Mouse (Mus musculus) WW6 (cell line): ENCODE results near the gene Cd47.
"Not testable (repeated sequence)": the region's sequence is repeated elsewhere in the genome, so short reads cannot be mapped to it uniquely, and the experiment has no call there.

Experiments used
- DNase-seq: peaks from one replicate; pipeline ENCODE4 v3.0.0-alpha.2; 2013; ENCODE audit warnings: low read depth, low spot score

Gene Cd47

DNA sequence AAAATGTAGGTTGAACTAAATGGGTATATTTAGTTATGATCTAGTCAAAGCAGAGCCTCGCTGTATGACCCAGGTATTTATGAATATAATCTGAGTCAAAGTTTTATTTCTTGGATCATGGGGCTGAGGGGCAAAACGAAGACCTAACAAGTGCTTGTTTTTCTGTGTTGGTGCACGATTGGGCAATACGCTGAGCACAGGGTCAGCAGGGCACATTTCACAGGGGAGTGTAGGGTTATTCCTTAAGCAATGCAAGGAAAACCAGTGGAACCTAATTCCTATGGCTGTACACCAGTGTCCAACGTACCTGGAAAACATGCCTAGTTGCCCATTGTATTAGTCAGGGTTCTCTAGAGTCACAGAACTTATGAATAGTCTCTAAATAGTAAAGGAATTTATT is 12.6 kb upstream of the Cd47 start:
- DNase-seq = no peak

DNA sequence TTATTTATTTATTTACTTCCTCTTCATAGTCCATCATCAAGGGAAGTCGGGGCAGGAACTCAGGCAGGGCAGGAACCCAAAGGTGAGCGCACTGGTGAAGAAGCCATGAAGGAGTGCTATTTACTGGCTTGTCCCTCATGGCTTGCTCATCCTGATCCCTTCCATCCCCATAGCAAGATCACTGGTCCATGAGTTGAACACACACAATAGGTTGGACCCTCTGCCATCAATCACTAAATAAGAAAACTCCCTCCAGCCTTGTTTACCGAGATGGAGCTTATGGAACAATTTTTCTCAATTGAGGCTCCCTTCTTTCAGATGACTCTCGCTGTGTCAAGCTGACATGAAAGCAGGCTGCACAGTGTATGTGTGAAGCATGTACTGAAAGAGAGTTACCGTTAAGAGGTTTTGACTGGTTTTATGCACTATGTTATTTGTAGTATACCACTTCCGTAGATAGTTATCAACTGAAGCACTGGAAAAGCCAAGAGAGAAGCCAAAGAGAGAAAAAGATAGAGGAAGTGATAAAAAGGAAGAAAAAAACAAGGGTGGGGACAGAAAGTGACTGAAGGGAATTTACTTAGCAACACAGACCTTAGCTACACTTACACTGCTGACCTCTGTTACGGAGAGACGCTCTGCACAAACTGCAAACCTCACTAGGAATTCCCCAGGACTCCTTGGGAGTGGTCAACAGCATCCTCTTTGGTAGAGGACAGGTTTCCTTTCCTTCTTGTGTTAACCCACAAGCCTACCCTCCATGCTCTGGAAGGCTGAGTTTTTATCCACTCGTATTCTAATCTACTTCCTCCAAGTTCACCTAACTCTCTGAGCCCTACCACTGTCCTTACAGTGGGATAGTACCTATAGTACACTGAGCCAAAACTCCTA is 9.5 kb upstream of the Cd47 start:
- no peak for DNase-seq

DNA sequence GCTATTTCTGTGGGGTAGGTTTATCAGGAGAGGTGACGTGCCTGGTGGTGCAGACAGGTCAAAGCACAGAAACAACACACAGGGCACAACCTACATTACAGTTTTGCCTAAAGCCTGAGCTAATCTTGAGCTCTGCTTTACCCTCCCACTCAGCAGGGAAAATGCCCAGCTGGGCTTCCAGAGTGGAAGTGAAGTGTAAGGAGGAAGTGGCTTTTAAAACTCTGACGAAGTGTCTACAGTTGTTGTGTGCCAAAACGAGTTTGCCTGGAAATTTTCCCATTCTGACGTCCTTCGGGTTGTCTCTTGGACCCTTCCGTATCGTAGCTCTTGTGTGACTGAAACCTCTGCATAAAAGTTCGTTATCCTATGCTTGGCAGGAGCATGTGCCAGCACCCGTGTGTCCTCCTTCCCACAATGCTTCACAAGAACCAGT is 7.9 kb upstream of the Cd47 start:
- no peak for DNase-seq

DNA sequence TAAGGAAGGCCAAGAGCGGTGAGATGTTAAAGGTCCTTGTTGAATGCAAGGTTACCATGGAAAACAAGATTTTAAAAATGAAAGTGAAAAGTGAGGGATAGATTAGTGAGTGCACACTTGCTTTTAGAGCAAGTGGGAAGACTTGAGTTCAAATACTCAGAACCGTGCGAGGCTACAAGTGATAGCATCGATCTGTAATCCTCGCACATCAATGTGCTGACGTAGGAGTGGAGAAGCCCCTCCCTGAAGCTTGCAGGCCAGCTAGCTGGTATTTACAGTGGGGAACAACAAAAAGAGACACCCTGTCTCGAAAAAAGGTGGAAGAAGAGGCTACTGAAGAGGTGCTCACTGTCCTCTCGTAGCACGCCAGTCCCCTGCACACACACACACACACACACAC is 6.7 kb upstream of the Cd47 start:
- no peak for DNase-seq

DNA sequence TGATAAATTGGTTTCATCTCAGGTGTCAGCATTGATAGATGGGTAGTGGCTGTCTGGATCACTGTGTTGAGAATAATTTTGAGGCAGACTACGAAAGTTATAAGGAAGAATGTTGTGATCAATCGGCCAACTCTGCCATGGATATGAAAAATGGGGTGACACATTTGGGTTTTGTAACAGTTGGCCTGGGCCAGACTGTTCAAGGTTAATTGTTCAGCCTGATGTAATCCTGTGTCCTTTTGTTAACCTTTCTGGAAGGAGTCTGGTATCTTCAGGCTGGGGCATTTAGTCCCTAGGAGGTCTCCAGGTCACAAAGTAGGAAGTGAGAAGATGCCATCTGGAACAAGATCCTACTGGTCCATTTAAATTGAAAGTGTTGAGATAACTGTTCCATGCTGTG is 4.1 kb upstream of the Cd47 start:
- no peak for DNase-seq

DNA sequence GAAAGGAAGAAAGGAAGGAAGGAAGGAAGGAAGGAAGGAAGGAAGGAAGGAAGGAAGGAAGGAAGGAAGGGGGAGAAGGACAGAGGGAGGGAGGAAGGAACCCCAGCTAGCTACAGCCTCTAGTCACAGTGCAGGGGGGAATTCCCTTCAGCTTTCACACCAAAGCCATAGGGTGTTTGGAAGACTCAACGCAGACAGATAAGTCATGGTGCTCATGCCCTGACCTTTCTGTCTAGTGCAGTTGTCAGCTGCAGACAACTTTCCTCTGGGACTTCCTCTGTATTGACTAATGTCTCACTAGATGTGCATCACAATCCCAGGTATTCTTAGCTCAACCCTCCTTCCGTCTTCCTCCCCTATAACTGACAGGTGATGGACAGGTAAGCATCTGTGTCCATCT is 3.4 kb upstream of the Cd47 start:
- DNase-seq = no peak

DNA sequence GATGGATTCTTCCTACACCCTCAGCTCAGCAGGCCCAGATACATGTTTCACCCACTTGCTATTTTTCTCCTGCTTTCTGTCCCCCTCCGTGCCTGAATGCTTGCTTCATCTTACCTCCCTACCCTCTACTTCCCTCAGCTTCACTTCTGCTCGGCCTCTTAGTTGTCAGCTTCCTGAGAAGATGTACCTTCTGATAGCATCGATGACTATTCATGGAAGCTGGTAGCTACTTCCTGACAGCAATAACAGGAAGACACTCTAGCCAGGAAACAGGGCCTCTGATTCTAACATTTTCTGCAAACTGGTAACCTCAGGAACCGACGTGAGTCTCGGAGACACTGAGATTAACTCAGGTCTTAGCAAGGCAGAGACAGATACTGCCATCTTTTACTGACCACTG is 1.5 kb upstream of the Cd47 start:
- DNase-seq = no peak

DNA sequence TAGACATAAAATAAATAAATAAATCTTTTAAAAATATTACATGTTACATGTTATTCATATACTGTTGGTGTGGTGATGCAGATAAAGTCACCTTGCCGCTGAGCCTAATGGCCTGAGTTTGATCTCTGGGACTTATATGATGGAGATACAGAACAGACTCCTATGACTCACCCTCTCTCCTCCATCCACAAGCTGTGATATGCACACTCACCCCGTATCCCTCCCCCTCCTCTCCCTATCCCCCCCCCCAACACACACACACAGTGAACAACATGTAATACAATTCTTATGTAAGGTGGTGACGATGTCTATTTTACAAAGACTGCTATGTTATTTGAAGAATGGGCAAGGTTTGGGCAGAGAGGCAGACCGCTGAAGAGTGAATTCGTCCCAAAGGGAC is 663 bp downstream of the Cd47 start:
- no peak for DNase-seq

DNA sequence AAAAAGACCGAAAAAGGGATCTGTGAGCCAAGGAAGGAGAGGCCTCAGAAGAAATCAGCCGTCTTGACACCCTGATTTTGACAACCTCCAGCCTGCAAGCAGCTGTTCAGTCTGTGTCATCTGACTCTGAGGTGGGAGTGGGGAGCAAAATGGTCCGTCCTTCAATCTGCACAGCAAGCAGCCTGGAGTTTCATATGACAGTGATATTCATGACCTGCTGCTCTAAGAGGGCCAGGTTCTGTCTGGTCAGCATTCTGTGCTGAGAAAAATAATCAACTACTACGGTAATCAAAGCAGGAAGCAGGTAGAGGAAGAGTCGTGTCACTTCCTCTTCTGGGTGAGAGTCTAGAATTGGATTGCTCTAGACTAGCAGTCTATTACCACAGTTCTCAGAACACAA is 1.1 kb downstream of the Cd47 start:
- no peak for DNase-seq

DNA sequence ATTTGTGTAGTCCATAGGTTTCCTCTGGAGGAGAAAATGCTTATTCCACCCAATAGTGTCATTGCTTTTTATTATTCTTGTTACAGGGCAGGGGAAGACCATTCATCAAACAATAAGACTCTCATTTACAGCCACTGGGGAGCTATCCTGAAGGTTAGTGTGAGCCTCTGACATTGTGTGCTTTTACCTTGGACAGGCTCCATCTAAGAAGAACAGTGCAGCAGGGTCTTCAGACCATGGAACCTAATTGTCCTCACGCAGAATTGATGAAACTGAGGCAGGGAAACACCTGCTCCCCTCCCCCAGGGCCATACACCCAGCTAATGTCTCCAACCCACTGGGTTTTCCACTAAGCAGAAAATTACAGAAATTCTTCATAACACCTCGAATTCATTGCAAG is 2.7 kb downstream of the Cd47 start:
- DNase-seq = no peak

DNA sequence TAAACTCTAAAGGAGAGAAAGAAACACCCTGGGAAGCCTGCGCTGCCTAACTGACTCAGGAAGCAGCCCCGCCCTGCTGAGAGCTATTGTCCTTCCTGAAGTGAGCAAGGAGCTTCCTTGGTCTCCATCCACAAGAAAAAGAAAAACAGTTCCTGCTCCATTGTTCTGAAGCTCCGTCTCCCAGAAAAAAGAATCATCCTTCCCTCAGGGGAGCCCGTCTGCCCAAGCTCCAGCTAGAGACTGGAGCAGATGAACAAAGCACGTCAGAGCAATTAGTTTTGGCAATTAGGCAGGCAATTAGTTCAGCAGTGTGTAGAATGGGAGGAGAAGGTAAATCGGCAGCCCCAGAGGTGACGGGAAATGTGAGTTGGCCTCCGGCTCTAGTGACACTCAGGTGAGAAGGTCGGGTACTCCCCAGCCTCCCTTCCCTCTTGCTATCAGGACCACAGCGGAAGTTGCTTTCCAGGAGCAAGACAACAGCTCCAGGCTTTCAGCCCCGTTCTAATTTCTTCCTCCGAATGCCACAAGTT is 3.7 kb downstream of the Cd47 start:
- peak; percentile 36 for DNase-seq

DNA sequence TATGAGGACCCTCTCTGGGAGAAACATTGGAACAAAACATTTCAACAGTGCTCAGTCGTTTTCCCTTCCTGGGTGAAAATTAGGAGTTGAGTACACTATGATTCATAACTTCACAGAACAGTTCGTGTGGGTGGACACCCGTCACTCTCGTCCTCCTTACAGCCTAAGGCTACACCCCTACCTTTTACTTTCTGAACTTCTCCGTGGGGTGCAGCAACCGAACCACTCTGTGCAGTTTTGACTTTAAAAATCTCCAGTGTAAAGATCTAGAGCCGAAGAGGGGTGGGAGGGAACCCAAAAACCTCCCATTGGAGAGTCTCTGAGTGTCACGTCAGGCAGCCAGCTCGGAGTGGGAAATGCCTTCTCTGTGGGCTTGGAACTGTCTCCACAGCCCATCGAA is 6.6 kb downstream of the Cd47 start:
- DNase-seq = no peak

DNA sequence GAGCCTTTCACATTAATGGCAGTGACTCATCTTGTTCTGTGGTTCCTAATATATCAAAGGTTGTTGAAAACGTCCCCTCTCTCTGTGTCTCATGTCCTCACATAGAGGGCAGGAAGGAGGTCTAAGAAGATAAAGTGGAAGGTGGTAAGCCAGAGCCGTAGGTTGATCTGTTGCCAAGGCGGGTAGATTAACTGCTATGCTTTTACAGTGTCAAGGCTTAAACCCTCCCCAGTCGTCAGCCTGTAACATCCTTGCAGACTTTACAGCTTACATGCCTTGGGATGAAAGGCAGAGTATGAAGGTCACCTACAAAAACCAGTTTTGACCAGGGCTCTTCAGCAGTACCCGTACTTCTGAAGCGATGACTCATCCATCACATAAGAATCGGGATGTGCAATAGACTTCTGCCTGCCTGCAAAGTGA is 7.1 kb downstream of the Cd47 start:
- no peak for DNase-seq

DNA sequence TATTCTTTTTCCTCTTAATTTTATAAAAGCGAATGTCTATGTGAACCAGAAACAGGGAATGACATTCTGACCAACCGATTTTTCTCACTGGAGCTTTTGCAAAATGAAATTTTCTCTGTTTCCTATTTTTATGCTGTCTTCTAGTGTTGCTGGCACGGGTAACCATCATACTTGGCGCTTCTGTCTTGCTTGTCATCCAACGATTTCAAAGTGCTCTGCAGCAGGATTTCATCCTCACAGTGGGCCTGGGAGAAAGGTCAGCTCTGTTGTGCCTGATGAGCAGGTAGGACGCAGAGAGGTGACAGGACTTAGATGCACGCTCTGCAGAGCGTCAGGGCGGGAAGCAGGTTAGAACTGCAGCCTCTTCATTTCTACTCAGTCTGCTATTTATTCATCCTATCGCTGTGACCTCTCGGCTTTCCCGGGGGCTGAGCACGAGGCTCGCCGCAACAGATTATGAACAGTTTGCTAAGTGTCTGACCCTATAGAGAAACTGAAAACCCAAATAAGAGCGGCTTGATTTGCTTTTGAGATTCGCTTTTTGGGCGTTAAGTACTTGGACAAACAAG is 7.6 kb downstream of the Cd47 start:
- DNase-seq = no peak

DNA sequence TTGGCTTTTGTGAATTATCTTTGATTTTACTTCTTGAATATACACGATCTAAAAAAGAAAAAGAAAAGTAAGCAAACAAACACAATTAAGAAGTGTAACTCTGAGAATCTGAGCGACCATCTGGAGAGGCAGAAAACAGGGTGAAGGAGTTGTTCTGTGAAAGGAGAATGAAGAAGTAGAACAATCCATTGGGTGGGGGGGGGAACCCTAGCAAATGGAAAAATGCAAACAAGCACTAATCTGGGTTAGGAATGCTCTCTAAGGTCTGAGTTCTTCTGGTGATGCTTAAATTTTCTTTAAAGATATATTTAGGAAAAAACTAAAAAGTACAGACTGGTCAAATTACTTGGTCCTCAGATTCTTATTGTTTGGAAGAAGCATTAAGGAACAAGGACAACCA is 11.6 kb downstream of the Cd47 start:
- no peak for DNase-seq

DNA sequence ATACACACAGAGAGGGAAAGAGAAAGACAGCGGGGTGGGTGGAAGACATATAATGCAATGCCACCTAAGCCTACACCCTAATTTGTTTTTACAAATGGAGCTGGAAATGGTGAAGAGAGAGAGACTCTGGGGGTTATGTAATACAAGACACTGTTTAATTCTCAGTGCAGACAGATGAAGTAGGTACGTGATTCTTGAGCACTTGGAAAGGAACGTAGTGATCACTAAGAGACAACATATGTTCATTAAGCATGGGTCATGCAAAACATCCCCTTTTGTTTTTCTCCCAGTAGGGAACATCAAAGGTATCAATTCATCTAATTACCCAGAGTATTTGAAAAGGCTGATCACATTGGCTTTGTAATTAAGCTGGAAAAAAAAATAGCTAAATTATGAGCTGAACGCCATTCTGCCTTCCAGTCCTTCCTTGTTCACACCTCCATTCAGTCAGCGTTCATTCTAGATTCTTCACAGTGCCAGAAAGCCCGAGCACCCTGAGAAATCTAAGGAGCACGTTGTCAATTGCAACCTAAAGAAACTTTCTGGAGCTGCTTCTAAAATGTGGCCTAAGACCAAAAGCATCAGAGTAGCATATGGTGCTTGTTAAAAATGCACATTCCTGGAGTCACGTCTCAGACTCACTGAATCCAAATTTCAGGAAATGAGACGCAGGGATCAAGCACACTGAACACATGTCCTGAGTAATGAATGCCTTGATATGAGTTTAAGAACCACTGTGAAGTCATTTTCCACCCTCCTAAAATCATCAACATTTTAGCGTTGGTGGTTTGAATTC is 12.7 kb downstream of the Cd47 start:
- no peak for DNase-seq

DNA sequence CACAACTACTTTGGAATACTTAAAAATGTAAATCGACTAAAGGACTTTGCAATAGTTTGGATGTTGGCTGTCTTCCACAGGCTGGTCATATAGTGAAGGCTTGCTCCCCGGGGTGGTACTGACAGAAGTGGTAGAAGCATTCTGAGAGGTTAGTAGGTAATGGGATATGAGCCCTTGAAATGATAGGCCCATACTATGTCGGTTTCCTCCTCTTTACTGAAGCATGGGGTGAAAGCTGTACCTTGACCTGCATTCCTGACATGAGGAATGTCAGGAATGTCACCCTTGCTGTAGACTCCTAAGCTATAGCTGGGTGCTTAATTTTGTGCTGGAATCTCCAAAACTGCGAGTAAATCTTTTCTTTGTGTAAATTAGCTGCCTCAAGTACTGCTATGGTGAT is 14.1 kb downstream of the Cd47 start:
- DNase-seq = no peak

DNA sequence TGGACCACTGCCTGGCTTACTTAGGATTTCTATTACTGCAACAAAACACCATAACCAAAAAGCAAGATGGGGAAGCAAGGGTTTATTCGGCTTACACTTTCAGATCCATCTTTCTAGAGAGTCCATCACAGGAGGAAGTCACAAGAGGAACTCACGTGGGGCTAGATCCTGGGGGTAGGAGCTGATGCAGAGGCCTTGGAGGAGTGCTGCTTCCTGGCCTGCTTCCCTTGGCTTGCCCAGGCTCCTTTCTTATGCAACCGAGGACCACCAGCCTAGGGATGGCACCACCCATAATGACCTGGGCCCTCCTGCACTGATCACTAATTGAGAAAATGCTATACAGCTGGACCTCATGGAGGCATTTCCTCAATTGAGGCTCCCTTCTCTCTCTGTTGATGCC is 16.6 kb downstream of the Cd47 start:
- no peak for DNase-seq

DNA sequence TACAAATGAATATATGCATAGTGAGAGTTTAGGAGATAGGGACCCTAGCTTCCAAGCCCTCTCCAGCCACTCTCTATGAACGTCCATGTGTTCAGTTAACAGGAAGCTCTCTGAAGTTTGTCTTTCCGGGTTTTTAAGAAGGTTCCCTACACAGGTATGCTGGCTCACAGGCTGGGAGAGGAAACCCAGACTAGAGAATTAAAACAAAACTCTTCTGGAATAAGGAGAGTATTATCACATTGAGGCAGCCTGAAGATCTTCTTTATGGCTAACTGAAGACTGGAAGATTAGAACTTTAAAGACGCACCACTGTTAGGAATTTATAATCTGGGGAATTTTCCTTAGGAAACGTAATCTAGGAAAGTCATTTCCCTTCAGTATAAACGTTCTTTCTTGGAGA is 17.8 kb downstream of the Cd47 start:
- no peak for DNase-seq

DNA sequence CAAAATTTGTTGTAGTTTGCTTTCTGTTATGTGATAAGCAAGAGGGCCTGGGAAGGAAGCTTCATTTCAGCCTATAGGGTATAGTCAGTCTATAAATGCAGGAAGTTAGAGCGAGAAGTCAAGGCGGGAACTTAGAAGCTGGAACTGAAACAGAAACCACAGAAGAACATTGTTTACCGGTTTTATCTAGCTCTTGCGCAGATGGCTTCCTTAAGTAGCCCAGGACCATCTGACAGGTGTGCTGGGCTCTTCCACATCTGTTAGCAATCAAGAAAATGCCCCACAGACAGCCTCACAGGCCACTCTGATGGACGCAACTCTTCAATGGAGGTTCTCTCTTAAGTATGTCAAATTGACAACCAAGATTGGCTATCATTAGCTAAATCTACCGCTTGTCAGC is 18.3 kb downstream of the Cd47 start:
- no peak for DNase-seq

DNA sequence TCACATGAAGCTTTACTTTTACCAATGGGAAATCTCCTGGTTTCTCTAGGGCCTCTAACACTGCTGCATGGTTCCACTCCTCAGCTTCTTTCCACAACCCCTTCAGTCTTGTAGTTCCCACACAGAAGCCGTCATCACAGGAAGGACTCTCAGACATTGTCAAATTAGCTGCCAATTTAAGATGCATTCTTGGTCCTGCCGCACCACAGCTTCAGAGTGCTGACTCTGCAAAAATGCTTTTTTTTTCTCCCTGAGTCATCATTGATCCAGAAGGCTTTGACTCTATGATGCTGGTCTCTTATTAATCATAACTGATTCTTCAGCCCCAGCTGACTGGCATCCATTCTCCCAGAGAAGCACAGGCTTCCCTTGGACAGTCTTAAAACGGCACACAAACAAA is 19.2 kb downstream of the Cd47 start:
- DNase-seq = no peak

DNA sequence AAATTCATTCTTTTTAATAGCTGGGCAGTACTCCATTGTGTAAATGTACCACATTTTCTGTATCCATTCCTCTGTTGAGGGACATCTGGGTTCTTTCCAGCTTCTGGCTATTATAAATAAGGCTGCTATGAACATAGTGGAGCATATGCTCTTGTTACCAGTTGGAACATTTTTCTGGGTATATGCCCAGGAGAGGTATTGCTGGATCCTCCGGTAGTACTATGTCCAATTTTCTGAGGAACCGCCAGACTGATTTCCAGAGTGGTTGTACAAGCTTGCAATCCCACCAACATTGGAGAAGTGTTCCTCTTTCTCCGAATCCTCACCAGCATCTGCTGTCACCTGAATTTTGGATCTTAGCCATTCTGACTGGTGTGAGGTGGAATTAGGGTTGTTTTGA is 30.6 kb downstream of the Cd47 start:
- DNase-seq = not testable (repeated sequence)
